Mouse (Mus musculus): ENCODE results near the gene Ogdh.

DNA sequence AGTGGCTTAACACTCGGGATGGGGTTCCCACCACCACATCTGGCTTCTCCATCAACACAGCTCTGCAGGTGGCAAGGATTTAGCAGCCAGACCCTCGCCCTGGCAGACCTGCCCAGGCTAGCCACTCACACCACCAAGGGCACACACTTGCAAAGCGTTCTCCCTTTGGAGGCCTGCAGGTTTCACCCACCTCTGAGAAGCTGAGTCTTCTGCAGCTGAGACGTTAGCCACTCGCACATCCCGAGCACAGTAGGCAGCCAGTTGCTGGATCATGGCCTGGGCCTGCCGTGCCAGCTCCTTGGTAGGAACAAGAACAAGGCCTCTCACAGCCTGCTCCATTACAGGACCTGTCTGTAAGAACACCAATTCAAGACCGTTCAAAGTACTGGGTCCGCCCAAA is 24.8 kb upstream of the Ogdh start:
- TF ChIP-seq CTCF (IDR thresholded peaks at IDR 0.05; ENCODE audit: insufficient read depth, low read depth, low read length) (no peak), POLR2A (IDR thresholded peaks at IDR 0.05; ENCODE audit: insufficient read depth, low read depth, low read length) (no peak)
